Mouse (Mus musculus) cerebellum, adult 11-12 months (tissue): ENCODE measurements around the gene Ddx52.

ENCODE experiments used
- DNase-seq: peaks from one replicate; pipeline ENCODE4 v3.0.0; 2022

Ddx52 gene

GRCm38 (mm10) chr11:83941950-83942840 lies at the start of gene Ddx52:
TSS of gene Ddx52 (plus strand) at chr11:83942062.
- peak; percentile 85 for DNase-seq

- no peak for DNase-seq
Measured at GRCm38 (mm10) chr11:83893325-83893724, 48.5 kb upstream of the Ddx52 start.

DNA sequence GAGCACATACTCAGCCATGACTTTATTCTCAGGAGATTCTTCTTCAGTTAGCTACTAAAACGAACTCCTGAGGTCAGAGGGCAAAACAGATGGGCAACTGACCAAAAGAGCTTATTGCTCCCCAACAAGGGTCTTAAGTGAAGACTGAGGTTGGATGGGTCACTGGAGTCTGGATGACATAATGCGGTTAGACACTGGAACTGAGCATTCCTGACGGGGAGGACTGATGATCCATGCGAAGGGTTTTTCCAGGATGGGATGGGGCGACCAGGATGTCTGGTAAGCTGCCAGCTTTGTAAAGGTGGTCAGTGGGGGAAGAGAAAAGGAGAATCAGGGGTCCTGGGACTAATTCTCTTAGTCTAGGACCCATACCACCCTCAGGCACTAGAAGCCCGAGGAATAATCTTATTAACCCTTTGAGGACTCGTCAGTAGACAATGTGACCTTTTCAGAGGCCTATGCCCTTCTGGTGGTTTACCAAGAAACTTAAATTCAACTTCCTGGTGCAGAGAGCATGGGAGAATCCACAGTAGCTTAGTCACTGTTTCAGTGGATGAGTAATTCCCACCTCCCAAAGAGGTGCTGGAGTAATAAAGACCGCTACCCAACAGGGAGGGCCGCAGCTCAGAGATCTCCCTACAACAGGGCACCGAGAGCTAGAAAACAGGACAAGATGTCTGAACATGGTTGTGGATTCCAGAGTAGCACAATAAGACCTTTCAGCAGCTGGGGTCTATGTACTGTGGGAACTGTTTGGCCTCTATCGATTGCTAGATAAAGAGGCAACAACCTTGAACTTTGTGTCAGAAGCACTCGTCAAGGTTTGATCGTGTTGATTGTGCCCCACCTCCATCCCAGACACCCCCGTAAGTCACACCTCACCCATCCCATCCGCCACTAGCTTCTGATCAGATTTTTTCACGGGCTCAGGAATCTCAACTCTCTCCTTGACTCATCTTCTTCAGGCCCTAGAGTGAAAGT lies 45.1 kb upstream of the Ddx52 start:
- no peak for DNase-seq

DNA sequence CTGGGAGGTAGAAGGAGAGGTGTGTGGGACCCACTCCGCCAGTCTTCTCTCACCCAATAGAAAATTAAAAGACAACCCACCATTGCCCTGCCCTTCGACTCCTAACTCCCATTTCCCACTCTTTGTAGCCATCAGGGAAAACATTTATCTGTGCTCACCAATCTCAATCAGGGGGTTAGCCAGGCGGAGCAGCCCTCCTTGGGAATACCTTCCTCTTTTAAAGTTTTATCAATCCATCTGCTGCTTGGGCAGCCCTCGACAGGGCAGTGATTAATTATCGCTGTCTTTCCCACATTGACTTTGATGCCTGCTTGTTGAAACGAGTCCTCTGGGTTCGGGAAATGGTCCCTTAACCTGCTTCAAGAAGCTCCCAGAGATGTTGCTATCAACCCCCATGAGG lies 44.3 kb upstream of the Ddx52 start:
- no peak for DNase-seq

- DNase-seq, result no peak
Measured at GRCm38 (mm10) chr11:83902812-83903211, 39.0 kb upstream of the Ddx52 start.

- DNase-seq, result no peak
Measured at GRCm38 (mm10) chr11:83905756-83906155, 36.1 kb upstream of the Ddx52 start.

DNA sequence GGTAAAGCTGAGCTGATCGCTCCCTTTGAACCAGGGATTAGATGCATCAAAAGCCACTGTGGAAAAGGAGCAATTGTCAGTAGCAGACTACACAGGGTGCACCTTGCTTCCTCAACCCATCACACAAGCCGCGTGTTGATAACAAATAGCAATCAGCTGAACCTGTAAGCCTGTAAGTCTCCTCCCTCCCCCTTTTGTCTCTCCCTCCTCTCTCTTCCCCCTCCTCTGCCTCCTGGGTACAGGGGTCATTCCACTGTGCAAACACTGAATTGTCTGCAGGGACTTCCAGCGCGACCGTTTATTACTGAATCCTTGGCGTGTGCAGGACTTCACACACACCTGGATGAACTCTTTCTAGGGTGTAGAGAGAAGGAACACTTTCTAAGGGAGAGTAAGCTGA lies 33.5 kb upstream of the Ddx52 start:
- DNase-seq, result no peak

DNA sequence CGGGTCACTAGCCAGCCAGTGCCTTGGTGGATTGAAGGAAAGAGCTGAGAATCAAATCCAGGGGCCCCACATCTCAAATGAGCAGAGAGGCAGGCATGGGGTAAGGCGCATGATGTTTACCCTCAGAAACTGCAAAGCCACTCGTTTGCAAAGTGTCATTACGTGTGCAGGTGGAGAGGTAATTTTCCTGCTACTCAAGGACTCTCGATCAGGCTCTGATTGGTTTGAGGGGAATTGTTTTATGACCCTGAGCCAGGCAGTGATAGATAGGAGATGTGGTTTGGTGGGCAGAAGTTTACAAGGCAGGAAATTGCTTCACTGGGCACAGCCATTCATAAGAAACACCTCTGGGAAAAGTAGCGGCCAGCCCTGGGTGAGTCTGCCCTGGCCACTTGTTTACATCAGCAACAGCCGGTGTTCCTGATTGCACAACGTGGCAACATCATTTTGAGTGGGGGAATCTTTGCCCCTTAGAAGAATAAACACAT lies 28.0 kb upstream of the Ddx52 start:
- no peak for DNase-seq

- no peak for DNase-seq
Measured at GRCm38 (mm10) chr11:83914501-83914900, 27.4 kb upstream of the Ddx52 start.

DNA sequence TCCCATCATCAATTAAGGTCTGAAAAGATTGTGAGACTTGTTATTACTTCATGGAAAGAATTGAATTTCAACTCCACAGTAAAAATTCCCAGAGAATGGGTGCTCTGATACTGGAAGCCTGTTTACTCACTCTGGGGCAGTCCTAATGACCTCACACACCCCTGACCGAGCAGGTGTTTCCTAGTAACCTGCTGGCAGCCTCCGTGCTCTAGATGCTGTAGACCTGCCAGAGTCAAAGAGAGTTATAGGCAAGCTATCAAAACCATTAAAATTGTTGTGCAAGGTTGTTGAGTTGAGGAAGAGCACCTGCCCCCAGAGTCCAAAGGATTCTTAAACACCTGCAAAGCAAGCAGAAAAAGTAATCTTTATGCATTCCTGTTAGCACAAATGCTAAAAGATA lies 19.3 kb upstream of the Ddx52 start:
- no peak for DNase-seq

DNA sequence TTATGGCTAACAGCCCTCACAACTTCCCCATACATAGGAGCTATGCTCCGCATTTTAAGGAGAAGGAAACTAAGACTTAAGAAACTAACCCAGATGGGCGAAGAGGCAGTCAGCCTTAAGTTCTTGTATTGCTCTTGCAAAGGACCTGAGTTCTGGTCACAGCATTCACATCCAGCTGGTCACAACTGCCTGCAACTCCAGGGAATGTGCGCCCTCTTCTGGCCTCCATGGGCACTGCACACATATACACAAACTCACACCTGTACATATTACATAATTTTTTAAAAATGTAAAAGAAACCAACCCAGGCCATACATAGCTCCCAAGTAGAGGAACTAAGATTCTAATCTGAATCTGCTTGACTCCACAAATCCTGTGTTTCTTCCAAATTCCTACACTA lies 14.8 kb upstream of the Ddx52 start:
- no peak for DNase-seq

DNA sequence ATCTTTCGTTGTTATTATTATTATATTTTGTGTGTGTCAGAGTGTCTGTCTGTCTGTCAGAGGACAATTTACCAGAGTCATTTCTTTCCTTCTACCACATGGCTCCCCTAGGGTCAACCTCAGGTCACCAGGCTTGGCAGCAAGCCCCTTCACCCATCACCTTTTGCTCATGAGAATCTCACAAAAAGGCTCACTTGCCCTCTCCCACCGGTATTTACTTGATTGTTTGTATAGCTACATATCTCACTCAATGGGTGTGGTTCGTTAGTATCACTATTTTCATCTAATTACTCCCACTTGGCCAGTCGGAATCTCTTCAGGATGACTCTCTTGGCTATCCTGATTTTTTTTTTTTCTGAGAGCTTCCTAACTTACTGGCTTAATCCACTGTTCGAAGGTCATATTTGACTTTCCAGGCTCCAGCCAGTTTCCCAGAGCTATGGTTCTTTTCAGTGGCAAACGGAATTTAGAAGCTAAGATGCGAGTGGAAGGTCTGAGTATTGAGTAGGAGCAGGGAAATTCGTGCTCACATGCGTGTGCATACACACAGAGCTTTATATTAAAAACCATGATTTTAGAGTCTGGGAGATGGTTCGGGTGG lies 9.3 kb upstream of the Ddx52 start:
- no peak for DNase-seq

DNA sequence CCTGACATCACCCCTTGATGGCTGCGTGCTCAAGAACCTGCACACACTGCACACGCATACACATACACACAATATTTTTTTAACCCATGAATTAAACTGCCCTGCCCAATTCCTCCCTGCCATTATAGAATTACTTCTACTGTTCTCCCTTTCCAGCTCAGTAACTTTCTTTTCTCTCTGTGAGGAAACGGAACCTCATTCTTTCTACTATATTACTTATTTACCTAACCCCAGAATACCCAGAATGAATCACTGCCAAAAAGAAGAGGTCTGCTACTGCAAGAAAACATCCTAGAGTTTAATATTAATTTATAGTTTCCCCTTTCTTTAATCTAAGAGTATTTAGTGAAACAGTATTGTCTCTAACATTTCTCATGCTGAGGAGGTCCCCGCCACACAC lies 8.5 kb upstream of the Ddx52 start:
- DNase-seq, result no peak

DNA sequence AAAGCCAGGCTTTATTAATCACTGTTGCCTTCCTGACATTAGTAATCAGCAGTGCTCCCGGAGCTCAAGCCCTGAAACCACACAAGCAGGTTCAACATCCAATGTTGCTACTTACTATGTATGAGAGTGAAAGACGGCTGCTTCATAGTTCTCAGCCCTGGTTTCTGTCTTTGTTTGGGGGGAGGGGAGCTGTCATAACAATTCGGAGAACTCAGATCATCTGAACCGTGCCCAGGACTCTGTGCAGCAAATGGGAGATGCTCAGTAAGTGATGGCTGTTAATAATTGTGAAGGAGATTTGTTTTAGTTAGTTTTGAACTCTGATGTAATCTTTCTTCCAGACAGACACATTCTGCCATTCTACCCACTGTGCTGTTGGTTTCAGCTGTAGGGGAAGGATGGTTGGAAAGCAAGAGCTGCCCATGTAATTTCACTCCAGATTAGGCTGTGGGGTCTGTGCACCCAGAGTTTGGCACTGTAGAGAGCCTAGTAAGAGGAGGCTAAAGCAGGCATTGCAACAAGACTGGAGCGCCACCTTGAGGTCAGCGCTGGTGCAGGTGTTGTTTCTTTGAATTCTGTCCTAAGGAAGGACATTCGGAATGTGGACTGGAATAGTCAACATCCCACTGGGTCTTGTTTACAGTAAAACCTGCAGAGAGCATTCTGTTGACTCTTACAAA lies 5.7 kb upstream of the Ddx52 start:
- peak; percentile 35 for DNase-seq

DNA sequence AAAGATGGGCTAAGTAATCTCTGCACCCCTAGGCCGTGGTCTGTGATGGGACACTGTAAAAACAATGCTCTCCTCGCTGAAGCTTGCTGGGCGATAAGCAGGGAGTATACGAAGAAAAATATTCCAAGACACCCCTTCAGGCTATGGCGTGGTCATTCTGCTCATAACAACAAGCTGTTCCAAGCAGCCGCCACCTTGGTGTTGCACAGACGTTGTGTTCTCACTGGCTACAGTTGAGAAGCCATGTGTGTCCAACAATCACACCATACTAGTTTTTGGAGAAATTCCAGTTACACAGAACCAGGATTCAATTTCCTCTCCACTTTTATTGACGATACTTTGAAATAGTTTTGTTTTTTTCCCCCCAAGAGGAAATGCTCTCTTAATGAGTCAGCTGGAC lies 3.3 kb upstream of the Ddx52 start:
- no peak for DNase-seq

DNA sequence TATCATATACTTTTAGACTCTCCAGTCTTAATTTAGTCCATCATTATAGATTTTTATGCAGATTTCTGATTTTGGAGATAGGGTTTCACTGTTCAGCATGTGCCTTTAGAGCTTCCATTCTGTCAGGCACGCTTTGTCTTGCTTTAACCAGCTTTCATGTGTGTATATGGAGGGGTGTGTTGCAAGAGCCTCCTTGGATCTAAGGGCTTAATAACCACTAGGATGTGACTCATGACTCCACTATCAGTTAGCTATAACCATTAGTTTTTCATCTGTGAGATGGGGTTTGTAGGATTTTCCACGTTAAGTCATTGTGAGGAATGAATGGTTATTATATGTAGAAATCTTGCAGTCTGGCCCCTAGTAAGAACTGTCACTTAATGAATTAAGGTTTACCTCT lies 15.0 kb downstream of the Ddx52 start:
- no peak for DNase-seq

DNA sequence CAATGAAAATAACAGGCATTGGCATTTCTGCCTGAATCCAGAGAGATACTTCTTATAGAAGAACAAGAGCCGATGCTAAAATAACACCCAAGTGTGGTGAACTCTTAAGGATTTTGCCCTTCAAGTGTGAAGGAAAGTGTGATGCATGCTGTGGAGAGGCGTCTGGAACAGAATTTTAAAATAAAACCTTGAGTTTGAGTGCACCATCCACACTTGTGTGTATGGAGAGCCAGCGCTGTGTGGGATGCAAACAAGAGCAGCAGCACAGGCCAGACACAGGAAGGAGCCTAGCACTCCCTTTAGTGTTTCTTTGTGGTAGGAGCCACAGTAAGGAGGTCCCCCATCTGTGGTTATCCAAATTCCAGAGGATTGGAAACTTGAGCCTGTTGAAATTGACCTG lies 20.1 kb downstream of the Ddx52 start:
- DNase-seq, result no peak

DNA sequence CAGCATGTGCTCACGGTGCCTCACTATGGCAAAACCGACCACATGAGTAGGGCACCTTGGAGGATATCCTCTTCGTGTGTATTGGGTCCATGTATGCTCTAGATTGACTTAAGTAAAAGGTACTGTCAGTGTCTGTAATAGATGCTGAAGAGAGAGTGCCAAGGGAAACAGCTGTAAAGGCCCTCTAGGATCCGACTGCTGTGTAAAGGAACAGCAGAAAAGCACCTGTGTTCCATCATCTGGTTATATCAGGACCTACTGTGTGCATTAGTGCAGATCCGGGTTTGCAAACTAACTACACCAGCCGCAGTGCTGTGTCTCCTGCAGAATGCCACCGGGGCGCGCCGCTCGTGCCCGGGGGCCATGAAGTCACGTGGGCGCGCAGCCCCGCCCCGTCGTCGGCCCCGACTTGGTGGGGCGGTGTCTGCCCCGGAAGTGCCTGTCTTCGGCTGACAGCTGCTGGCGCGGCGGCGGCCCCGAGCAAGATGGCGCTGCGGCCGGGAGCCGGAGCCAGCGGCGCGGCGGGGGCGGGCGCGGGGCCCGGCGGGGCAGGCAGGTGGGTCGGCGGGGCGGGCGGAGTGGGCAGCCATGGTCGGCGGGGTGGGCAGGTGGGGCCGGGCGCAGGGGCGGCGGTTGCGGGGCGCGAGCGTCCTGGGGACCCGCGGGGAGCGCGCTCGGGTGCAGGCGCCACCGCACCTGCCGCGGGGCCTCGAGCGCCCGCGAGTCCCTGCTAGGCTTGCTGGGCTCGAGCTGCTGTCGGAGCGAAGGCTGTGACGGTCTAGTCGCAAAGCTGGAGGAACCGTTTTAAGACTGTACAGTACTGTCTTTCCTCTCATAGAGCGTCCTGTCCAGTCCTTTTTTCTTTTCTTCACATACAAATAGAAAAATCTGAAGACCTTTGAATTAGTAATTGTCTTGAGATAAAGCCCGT lies 22.4 kb downstream of the Ddx52 start, which contains the start of gene Synrg:
TSS of gene Synrg (plus strand) at position 438 of the 931 bp plus-strand sequence.
- peak; percentile 93 for DNase-seq

- peak; percentile 7 for DNase-seq
Measured at GRCm38 (mm10) chr11:83967436-83968204, 25.8 kb downstream of the Ddx52 start.

DNA sequence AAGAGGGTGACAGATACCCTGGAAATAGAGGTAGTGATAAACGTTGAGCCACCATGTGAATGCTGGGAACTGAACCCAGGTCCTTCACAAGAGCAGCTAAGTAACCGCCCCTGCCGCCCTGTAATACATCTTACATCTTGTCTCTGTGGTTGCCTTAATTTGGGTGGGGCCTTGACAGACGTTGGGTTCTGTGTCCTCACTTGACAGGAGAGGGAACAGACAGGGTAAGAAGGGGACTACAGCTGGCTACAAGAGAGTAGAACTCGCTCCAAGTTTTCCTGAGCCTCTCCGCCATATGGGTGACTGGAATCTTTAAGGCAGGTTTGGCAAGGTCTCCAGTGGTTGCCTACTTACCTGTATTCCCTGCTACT lies 26.3 kb downstream of the Ddx52 start:
- DNase-seq, result no peak

- no peak for DNase-seq
Measured at GRCm38 (mm10) chr11:83969040-83969439, 27.2 kb downstream of the Ddx52 start.
